Mouse (Mus musculus) frontal cortex, adult 2 months (tissue): ENCODE results near the gene Podxl2. TPM values are rescaled to one million over a fixed set of nuclear protein-coding genes. Genes with fewer than 3 reads are reported as not detected.

ENCODE experiments used
- DNase-seq, 2 experiments: peaks; one replicate each; pipeline ENCODE4 v3.0.0; 2022; ENCODE audit warnings: low spot score in 1 of 2; ENCODE audit errors: extremely low spot score in 1 of 2
- polyA plus RNA-seq: library from polyadenylated mRNA; depleted of rRNA; stranded (reverse); fragments of >200 nt; gene quantifications from 2 replicates; pipeline ENCODE4 v1.2.3, GENCODE M21; 2012

Podxl2 gene
- polyA plus RNA-seq, 1 experiment: 609 TPM

DNA sequence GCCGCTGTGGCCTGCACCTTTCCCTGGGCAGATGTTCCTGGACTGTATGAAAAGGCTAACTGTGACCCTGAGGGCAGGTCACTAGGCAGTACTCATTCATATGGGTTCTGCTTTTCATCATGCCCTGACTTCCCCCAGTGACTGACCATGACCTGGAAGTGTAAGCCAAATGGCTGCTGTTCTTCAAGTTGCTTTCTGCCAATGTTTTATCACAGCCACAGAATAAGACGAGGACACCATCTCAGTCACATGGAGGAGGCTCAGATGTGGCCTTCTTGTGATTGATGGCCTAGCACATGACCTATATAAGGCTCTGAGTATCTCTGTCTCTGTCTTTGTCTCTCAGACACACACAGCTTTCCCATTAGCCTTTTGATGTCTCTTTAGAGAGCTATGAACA is 27.3 kb downstream of the Podxl2 start:
- no peak for DNase-seq

DNA sequence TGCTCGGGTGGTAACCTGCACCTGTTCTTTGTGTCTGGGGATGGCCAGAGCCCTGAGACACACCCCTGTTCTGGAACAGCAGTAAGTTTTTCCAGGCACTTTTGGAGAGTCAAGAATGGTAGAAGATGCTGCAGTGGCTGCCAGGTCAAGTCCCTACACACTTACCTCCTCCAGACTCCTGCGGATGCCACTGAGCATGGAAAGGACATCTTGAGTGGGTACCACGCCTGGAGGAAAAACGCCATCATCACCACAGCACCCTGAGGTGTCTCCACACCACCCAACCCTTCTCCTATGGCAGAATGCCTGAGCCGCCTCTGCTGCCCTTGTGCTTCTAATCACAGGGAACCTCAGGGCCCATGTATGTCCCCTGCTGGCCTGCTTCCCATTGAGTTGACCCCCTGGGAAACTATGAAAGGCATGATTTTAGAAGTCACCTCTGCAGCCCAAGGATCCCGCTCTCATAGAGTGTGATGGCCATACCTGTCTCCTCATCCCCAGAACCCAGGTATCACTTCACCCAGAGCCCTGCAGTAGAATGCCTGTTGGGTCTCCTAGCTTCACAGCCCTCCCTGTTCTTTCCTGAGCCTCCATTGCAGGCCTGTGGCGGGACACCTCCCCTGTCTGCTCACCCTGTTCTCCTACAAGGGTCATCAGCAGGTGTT is 29.8 kb downstream of the Podxl2 start:
- no peak for DNase-seq

DNA sequence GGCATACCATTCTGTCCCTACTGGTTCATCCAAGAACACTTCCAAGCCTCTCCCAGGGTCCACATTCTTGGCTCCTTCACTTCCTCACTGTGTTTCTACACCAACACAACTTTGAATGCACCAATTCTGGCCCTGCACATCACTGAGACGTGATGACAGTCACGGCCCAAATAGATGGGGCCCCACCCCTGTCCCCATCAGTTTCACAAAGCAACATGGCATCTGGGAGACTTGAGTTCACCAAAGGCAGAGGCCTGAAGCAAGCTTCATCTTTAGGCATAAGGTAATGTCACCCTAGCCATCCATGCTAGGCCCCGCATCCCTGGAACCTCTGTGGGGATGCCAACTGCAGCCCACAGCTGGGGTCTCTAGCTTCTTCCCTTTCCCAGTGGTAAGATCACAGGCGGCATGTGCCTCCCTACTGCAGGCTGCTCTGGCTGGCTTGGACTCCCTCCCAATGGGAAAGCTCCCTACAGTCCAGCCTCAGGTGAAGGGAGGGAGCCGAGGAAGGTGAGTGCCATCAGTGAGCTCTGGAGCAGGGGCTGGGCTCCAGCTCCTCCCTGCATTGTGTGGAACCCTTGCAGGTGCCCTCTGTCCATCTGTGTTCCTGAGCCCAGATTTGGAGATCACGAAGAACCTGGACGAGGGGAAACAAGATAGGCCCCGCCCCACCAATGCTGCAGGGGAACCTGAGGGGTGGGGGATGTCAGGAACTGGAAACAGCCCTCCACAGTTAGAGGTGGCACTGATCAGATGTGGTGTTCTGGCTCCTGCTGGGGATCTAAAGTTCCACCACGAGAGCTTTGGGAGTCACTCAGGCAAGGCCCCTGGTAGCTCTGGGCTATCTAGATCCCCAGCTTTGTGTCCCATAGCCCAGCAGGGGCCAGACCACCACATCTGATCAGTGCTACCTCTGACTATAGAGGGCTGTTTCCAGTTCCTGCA is 30.8 kb downstream of the Podxl2 start:
- no peak for DNase-seq

DNA sequence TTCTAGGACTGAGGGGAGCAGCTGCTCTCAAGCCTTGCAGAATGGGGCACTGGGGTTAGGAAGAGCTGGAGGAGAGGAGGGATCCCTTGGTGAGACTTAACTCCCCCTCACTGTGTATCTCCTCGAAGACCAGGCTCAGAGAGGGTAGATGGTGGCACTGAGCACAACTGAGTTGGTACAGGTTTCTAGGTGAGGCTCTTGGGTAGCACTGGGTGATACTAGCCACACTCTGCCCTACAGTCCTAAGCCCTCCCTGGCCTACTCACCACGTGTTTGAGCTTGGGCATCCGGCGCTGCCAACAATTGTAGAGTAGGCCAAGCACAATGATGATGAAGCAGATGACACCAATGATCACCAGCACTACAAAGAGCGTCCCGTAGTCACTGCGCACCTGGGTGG is 31.6 kb downstream of the Podxl2 start:
- no peak for DNase-seq

DNA sequence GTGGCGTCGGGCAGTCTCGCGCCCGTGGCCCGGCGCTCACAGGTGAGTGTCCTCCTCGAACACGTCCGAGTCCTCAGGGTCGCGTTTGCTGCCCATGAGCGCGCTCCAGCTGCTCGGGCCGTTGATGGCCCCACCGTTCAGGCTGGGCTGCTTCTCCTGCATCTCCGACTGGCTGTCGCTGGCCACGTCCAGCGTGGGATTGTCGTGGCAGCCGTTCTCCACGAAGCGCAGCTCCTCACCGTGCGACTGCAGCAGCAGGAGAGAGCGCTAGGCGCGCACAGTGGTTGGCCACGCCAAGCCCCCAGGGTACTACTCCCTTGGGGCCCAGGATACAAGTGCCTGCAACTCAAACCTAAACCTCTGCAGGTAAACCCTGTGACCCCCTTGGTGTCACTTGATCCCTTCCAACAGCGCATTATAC is 32.1 kb downstream of the Podxl2 start:
- DNase-seq: peak in 1 of 2 experiments; percentile 52

DNA sequence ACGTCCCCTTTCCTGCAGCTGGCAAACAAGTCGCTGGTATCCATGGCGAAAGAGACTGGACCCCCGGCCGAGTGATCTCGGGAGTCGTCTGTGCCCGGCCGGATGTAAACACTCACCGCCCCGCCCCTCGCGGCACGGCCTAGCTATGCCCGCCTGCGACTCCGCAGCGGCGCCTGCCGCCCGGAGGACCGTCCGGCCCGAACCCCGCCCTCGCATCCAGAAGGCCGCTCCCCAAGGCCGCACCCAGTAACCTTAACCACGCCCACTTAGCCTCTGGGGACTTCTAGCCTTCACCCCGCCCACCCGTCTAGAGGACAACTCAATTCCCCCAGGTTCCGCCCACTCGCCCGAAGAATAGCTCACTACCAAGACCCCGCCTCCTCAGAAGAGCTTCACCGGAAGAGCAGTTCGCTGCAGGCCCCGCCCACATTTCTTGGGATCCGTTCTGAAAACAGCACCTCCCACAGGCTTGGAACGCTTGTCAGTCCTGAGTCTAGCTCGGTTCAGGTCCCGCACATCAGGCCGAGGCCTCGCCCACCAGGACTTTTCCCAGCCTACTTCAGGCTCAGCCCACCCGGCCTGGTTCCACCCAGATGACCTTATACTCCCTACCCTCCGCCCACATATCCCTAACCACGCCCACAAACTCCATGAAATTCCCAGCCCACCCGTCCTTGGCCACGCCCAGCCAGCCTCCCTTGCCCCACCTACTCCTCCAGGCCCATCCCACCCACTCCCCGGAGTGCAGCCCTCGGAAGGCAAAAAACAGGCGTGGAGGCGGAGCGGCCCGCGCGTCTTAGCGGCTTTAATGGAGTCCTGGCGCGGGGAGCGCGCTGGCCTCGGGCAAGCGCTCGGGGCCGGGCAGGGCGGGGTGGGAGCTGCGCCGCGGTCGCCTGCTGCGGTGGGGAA is 32.8 kb downstream of the Podxl2 start, which contains the start of gene Abtb1:
TSS of gene Abtb1 (minus strand) at position 204 of the 909 bp plus-strand sequence.
- peak; percentile 99 for DNase-seq

DNA sequence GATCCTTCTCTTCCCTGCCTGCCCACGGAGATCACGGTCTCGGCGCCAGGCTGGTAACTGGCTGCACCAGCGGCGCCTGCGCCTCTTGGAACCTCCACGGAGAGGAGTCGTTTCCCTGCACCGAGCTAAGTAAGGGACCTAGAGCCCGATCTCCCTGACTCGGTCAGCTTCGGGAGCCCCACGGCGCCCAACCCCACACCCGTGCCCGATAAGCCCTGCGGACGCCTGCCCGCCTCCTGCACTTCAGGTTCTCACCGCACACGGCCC is 33.4 kb downstream of the Podxl2 start:
- DNase-seq: no peak

DNA sequence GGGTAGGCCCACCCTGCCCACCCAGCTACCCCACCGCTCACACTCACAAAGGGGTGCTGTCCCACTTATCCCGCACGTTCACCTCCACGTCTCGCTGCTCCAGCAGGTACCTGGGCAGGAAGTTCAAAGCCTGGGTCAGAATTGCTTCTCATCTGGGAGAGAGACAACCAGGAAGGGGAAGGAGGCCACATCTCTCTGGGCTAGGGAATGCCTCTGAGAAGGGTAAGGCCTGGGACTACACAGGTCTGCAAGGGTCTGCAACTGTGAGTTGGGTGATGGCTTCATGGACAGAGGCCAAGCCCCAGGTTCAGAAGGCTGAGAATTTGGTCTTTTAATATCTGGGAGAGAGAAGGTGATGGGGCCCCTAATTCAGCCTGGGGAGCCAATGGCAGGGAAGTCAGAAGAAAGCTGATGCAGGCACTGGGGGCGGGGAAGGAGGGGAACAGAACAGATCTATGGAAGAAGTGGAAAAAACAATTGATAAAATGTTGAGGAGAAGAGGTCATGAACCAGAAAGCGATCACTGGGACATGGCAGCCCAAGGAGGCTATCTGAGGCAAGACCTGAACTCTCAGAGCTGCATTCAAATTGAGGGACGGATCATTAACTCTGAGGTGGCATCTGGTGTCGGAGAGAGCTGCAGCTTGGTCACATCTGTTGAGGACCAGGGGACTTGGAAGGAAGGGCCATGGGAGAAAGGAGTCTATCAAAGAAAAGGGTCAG is 33.9 kb downstream of the Podxl2 start:
- DNase-seq: no peak

DNA sequence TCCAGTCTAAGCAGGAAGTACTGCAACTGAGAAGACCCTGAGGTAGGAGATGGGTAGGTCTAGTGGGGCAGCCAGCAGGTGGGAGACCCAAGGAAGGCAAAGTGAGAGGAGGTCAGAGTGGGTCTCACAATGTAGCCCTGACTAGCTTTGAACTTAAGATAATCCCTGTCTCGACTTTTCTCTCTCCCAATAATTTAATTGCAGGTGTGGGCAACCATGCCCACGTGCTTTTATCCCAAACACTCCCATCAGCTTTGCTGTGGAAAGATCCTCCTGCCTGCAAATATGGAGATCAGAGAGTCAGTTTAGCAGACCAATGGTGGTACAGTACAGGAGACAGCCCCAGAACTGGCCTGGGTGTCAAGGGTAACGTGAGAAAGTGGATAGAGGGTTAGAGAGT is 34.6 kb downstream of the Podxl2 start:
- DNase-seq: no peak

DNA sequence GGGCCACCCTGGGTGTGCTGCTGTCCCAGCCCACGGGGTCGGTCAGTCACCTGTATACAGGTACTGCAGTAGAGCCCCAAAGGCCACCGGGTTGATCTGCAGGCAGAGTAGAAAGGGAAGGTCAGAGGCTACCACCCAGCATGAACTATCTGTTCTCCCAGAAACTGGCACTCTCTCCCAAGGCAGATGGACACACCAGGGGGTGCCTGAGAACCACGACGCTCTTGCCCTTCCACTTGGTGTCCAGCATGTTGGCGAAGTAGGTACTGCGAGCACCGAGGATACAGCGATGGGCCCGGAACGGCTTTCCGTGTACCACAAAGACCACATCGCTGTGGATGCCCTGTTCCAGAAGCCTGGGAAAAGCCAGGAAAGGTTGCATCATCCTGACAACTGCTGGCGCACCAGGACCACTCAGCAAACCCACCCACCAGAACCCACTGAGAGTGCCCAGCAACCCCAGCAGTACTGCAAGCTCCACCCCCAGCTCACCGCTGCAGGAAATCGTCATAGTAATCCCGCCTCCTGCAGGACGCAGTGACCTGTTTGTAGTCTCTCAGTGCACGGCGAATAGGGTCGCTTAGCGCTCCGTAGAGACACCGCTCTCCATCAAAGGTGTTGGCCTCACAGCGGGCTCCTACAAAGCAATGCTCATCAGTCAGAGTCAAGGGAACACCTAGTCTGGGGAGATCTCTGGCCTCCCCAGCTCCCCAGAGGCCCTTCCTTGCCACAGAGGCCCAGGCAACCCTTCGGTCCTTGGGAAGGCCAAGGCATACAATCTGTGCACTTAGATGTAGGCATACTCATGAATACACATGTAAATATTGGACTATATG is 35.5 kb downstream of the Podxl2 start:
- no peak for DNase-seq

DNA sequence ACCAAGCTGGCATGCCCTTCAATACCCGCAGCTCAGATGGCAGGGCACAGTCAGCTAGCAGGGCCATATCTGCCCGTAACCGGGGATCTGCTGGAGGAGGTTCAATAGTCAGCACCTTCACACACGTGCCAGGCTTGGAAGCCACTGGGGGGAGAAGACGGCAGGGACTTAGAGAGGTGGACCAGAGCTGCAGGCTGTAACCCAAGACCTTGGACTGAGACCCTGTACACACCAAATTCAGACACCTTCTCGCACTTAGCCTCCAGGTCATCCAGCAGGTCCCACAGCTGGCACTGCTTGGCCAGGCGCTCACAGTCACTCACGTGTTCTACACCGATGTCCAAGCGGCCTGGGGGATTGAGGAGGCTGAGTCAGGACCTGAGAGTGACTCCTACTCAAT is 36.2 kb downstream of the Podxl2 start:
- DNase-seq: no peak

DNA sequence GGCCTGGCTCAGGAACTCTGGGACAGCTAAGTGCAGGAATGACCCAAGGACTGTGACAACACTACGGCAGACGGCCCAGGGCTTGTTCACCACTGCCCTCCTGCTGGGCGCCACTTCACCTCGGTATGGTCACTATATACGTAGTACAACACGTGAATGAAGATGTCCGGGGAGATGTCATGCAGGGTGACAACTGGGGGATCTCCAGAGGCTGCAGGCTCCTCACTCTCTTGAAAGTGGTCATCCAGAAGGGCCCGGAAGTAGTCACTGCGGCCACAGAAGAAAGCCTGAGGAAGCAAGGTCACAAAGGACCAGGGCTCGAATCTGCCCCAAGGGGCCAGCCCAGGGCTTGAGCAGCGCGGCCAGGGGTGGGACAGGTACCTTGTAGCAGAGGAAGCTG is 36.8 kb downstream of the Podxl2 start:
- DNase-seq: no peak

DNA sequence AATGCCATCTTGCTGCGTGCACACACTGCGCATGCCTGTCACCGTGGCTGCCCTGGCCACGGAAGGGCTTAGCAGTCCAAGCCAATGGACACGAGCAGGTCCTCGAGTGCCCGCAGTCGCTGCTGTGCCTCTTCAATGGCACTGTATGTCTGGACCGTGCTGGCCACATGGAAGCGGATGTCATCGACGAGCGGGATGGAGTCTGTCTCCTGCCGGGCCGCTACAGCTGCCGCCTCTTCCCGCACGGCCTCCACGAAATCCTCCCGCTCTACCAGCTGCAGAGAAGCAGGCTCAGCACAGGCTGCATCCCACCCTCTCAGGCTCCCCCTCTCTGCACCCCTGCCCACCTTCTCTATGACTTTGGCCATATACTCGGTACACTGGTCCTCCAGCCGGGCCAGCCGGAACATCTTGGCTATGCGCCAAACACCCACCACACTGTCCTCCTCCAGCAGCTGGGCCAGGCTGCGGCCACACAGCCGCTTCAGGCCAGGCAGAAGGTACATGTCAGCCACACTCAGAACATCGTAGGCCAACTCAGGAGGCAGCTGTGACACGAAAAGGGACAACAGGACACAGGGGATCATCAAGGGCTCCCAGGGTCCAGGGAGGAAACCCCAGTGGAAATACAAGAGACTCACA is 38.5 kb downstream of the Podxl2 start:
- no peak for DNase-seq

DNA sequence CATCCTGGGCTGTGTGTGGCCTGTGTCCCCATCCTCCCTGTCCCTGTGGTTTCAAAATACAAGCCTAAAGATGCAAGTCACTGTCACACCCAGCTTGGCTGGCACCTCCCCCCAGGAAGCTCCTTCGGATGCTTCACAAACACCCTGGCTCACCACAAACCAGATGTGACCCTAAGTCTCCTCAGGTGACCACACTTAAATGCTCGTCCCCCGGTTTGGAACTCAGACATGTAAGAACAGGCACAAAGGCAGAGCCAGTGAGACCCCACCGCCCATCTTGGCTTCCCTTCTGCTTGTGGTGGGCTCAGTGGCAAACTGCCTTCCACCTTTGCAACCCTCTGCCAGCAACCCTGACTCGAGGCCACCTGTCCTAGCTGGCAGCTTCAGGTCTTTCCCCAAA is 39.8 kb downstream of the Podxl2 start:
- no peak for DNase-seq

DNA sequence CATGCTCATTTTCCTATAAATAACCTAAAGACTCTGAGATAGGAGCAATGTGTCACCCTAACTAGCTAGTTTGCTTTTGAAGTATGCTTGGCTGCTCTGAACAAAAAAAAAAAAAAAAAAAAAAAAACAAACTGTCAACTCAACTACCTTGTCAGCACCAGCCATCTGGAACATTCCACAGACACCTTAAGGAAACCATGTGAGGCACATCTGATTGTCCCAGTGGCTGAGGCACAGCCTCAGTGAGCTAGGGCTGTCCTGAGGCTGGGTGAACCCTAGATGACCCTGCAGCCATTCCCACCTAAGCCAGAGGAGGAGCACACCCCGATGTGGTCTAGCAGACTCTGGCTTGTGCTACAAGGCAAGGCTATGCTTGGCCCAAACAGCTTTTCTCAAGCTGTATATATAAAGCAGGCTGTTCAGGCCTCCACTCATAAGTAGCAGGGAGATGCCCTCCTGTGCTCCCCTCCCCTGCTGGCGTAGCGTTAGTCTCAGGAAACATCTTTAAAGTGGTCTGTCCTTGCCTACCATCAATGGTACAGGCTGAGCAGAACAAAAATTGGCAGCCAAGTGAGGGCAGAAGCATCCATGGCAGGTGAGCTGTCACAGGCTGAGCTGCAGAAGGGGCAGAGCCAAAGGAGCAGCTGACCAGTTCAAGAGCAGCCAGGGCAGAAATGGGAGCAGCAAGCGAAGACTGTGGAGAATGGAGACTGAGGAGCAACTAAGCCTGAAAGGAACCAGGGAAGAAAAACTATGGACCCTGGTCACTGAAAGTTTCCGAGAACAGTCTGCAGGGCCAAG is 41.3 kb downstream of the Podxl2 start:
- no peak for DNase-seq

DNA sequence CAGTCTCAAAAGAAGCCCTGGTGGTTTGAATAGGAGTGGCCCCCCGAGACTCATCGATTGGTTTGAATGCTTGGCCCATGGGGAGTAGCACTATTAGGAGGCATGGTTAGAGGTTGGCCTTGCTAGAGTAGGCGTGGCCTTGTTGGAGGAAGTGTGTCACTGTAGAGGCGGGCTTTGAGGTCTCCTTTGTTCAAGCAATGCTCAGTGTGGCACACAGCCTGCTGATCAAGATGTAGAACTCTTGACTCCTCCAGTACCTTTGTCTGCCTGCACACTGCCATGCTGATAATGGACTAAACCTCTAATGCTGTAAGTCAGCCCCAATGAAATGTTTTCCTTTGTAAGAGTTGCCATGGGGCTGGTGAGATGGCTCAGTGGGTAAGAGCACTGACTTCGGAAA is 42.2 kb downstream of the Podxl2 start:
- DNase-seq: no peak

DNA sequence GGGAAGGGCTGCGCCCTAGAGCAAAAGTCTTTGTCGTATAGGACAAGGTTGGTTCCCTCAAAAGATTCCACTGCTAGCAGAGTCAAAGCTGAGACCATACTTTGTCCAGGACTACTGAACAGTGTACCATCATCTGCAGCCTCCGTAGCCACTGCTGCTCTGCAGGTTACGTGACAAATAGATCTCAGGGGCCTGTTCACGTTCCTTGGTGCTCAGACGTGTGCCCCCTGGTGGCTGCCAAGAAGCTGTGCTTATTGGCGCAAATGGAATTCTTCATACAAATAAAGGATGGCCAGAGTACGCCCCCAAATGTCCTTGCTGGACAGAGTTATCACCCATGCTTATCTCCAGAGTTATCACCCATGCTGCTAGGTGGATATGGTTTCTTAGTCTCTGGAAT is 43.4 kb downstream of the Podxl2 start:
- peak in 1 of 2 experiments; percentile 70 for DNase-seq

DNA sequence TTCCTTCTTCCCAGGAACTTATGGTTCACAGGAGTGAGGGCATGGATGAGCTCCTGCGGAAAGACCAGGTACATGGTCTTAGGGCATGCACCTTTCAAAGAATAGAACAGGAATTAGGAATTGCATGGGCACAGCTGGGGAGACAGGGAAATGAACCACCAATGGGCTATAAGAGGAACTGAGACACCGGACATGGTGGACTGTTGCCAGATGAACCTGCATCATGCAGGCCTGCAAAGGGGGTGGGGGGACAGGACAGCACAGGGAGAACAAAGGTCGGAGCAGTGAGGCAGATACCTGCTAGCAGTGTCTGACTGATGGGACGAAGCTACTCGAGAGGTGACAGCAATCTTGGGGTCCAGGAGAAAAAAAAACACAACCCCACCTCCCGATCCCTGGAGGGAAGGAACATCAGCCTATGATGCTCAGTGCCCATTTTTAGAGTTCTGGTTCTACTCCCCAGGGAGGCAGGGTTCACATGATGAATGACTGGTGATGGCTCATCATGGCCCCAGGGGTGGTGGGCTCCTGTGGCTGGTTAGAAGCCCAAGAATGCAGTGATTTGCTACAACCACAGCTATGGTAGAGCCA is 44.6 kb downstream of the Podxl2 start:
- DNase-seq: no peak
